Mouse (Mus musculus) ES-E14 (cell line): ENCODE data around the gene Cmss1. TPM values are rescaled to one million over a fixed set of nuclear protein-coding genes. Genes with fewer than 3 reads are reported as not detected.

ENCODE experiments used
- DNase-seq: peaks from one replicate; pipeline ENCODE4 v3.0.0-alpha.2; 2013; ENCODE audit warnings: low read depth, low spot score
- H3K27ac ChIP-seq: 2 replicates; pipeline ENCODE4 v1.5.1; 2012; ENCODE audit warnings: low read depth, mild to moderate bottlenecking, low read length, moderate library complexity, mixed read lengths; ENCODE audit not compliant: poor library complexity, insufficient read depth, severe bottlenecking
- H3K36me3 ChIP-seq: 2 replicates; pipeline ENCODE4 v1.6.1; 2012; ENCODE audit warnings: mild to moderate bottlenecking, low read length, moderate library complexity, mixed read lengths; ENCODE audit not compliant: control insufficient read depth, poor library complexity, insufficient read depth, severe bottlenecking
- H3K4me1 ChIP-seq, 2 experiments: fragments of 150-350 bp in 1 of 2; sonication (generic) in 1 of 2; 2 replicates each; pipeline ENCODE4 v1.6.1; 2012; ENCODE audit warnings: low read length in 2 of 2, mild to moderate bottlenecking in 1 of 2, mixed read lengths in 1 of 2; ENCODE audit not compliant: control insufficient read depth in 2 of 2, insufficient read depth in 2 of 2, poor library complexity in 1 of 2
- H3K4me3 ChIP-seq, 2 experiments: fragments of 150-350 bp in 1 of 2; sonication (generic) in 1 of 2; 2 replicates each; pipeline ENCODE4 v1.5.1; 2012; ENCODE audit warnings: low read length in 2 of 2, low read depth in 1 of 2, mild to moderate bottlenecking in 1 of 2, mixed read lengths in 1 of 2; ENCODE audit not compliant: insufficient read depth in 1 of 2, poor library complexity in 1 of 2, severe bottlenecking in 1 of 2
- H3K9ac ChIP-seq: 2 replicates; pipeline ENCODE4 v1.6.1; 2012; ENCODE audit warnings: low read depth, mild to moderate bottlenecking, low read length, mixed read lengths; ENCODE audit not compliant: poor library complexity, insufficient read depth, severe bottlenecking
- H3K9me3 ChIP-seq: fragments of 150-350 bp; sonication (generic); 2 replicates; pipeline ENCODE4 v1.6.1; 2012; ENCODE audit warnings: low read depth, mild to moderate bottlenecking, low read length; ENCODE audit not compliant: control insufficient read depth, insufficient read depth
- CHD2 ChIP-seq: IDR thresholded peaks from 2 replicates; pipeline ENCODE4 v1.6.1; 2014; ENCODE audit warnings: mild to moderate bottlenecking, low read depth, low read length, inconsistent platforms
- HCFC1 ChIP-seq: IDR thresholded peaks from 2 replicates; pipeline ENCODE4 v1.6.1; 2012; ENCODE audit warnings: low read length, inconsistent platforms, borderline replicate concordance; ENCODE audit not compliant: insufficient read depth
- MAFK ChIP-seq: IDR thresholded peaks from 2 replicates; pipeline ENCODE4 v1.6.1; 2014; ENCODE audit warnings: mild to moderate bottlenecking, low read depth, low read length, inconsistent platforms; ENCODE audit not compliant: insufficient read depth
- ZC3H11A ChIP-seq: IDR thresholded peaks from 2 replicates; pipeline ENCODE4 v1.6.1; 2012; ENCODE audit warnings: low read depth, mild to moderate bottlenecking, inconsistent platforms, low read length, borderline replicate concordance
- ZNF384 ChIP-seq: IDR thresholded peaks from 2 replicates; pipeline ENCODE4 v1.6.1; 2012; ENCODE audit warnings: low read depth, low read length, inconsistent platforms
- in situ Hi-C, 2 experiments: fragments of 600-800 bp; cut with MboI; formaldehyde crosslinking; loops; one replicate each; pipeline ENCODE4 v1.15.1; 2025; ENCODE audit warnings: low sequenced_read_pairs in 2 of 2, inconsistent platforms in 1 of 2; ENCODE audit not compliant: unreplicated experiment in 2 of 2
- total RNA-seq: library from RNA; depleted of rRNA; stranded (reverse); fragments of 300-350 nt; gene quantifications from 2 replicates; pipeline ENCODE4 v1.2.3, GENCODE M21; 2012

Cmss1 gene
- total RNA-seq, 1 experiment, result 58.7 TPM

DNA sequence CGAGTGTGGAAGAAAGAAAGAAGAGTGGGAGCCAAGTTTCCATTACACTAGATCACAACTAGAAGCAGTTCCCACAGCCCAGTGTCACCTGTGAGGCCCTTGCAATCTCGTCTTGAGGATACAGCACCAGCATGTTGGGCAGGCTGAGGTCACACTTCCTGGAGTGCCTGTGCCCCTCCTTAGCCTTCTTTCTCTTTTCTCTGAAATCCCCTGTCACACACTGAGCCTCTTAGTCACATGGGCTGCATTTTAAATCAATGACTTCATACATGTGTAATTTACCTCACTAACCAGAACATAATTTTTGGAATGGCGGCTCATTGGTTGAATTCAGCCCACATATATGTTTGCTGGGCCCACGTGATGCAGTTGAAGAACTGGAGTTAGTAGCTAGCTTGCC lies 203.8 kb downstream of the Cmss1 start:
- Histone ChIP-seq H3K9ac (no peak overlapping the region), H3K36me3 (no peaks in the 10 kb centered on the region), H3K4me3 (no peak overlapping the region), H3K27ac (no peak overlapping the region), H3K9me3 (no peaks in the 10 kb centered on the region), H3K4me1 (peaks cover 0 to 2% of the 10 kb centered on the region in 2 experiments; a peak in 1 of 4 replicates)
- in situ Hi-C loops, result no loop called here
- TF ChIP-seq CHD2 (no peak), ZNF384 (no peak), ZC3H11A (no peak), MAFK (no peak), HCFC1 (no peak)
- DNase-seq, result no peak

- H3K4me1 ChIP-seq, result peaks cover 0 to 2% of the 10 kb centered on the region in 2 experiments; a peak in 1 of 4 replicates
- in situ Hi-C loops, result no loop called here
Measured at GRCm38 (mm10) chr16:57401702-57402101, 205.0 kb downstream of the Cmss1 start.

DNA sequence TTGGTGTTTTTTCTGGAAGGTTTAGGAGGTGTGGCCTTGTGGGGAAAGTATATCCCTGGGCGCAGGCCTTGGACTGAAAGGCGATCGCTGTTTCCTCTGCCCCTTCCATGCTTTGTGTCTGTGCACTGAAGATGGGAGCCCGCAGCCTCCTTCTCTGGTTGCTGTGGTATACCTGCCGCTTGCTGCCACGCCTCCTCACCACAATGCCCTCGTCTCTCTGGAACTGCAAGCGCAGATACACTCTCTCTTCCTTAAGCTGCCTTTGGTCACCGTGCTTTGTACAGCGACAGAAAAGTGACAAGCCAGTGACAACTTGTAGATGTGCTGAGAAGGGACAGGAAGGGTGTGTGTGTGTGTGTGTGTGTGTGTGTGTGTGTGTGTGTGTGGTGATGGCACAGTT lies 207.1 kb downstream of the Cmss1 start:
- in situ Hi-C loops, result no loop called here
- no peaks in the 10 kb centered on the region for H3K36me3 ChIP-seq

More at GRCm38 (mm10) chr16:57401702-57402101, 205.0 kb downstream of the Cmss1 start:
- no peak overlapping the region for H3K9ac ChIP-seq
- H3K27ac ChIP-seq, result no peak overlapping the region
- no peaks in the 10 kb centered on the region for H3K9me3 ChIP-seq
- H3K4me3 ChIP-seq, result no peak overlapping the region
- no peak for TF ChIP-seq CHD2
- no peak for TF ChIP-seq ZC3H11A
- no peak for TF ChIP-seq ZNF384
- TF ChIP-seq MAFK, result no peak
- no peak for TF ChIP-seq HCFC1
- no peaks in the 10 kb centered on the region for H3K36me3 ChIP-seq
- DNase-seq, result no peak

GRCm38 (mm10) chr16:57398387-57399214 lies 208.1 kb downstream of the Cmss1 start:
- in situ Hi-C loops, result no loop called here
- TF ChIP-seq ZNF384, result no peak
- no peak for TF ChIP-seq HCFC1
- no peak for TF ChIP-seq ZC3H11A
- no peak for TF ChIP-seq MAFK
- H3K27ac ChIP-seq, result no peak overlapping the region
- peak; percentile 48 for DNase-seq
- no peaks in the 10 kb centered on the region for H3K9me3 ChIP-seq
- H3K36me3 ChIP-seq, result no peaks in the 10 kb centered on the region
- H3K4me1 ChIP-seq, result peaks cover 0 to 2% of the 10 kb centered on the region in 2 experiments; a peak in 1 of 4 replicates
- no peak overlapping the region for H3K9ac ChIP-seq
- no peak overlapping the region for H3K4me3 ChIP-seq

More for the DNA sequence above, 207.1 kb downstream of the Cmss1 start:
- H3K4me1 ChIP-seq, result peaks cover 0 to 2% of the 10 kb centered on the region in 2 experiments; a peak in 1 of 4 replicates
- no peak overlapping the region for H3K4me3 ChIP-seq
- H3K27ac ChIP-seq, result no peak overlapping the region
- no peak overlapping the region for H3K9ac ChIP-seq
- H3K9me3 ChIP-seq, result no peaks in the 10 kb centered on the region
- TF ChIP-seq ZNF384, result no peak
- no peak for TF ChIP-seq CHD2
- TF ChIP-seq HCFC1, result no peak
- TF ChIP-seq ZC3H11A, result no peak
- TF ChIP-seq MAFK, result no peak
- DNase-seq, result no peak
